In genomic region chr9:20887191-20887590, GRCm38 (mm10) we compare ENCODE assay signal across 8 mouse cellular contexts. TPM values are rescaled to one million over a fixed set of nuclear protein-coding genes. Genes with fewer than 3 reads are reported as not detected.
DNase-seq lines count a peak whose midpoint lies in the region; ATAC-seq and TF ChIP-seq lines count a peak whose summit lies in the region.

No protein-coding gene starts in this region.

- 90% methylated on average over 6 of the region's 6 CpGs for WGBS in heart, embryonic 16.5 days
- WGBS in forebrain, embryonic 13.5 days, result 87% methylated on average over 6 of the region's 6 CpGs
- WGBS in liver, embryonic 15.5 days (ENCODE audit: insufficient replicate concordance), result 83% methylated on average over 6 of the region's 6 CpGs

- peak overlapping the region; percentile 92; the same call in 1 of the 2 replicates for H3K4me2 ChIP-seq in heart, embryonic 16.5 days (ENCODE audit: low read depth, low read length)
- peak overlapping the region; percentile 94 for H3K4me2 ChIP-seq in forebrain, embryonic 13.5 days
- H3K4me2 ChIP-seq in liver, embryonic 15.5 days, result peak overlapping the region; percentile 89

- ATAC-seq in heart, embryonic 16.5 days (replicated peaks; ENCODE audit: extremely low read depth, insufficient read depth, low FRiP score), result no peak
- ATAC-seq in forebrain, embryonic 13.5 days, result no peak
- no peak for ATAC-seq in liver, embryonic 15.5 days (ENCODE audit: insufficient read depth)

- H3K9ac ChIP-seq in heart, embryonic 16.5 days (ENCODE audit: low read length), result no peak overlapping the region
- peak overlapping the region; percentile 53 for H3K9ac ChIP-seq in ES-Bruce4 (ENCODE audit: low read depth, poor library complexity, severe bottlenecking)
- H3K9ac ChIP-seq in forebrain, embryonic 13.5 days, result no peak overlapping the region
- no peak overlapping the region for H3K9ac ChIP-seq in liver, embryonic 15.5 days

- H3K4me3 ChIP-seq in heart, embryonic 16.5 days (ENCODE audit: low read length), result no peak overlapping the region; the same call in 1 of the 2 replicates
- peak overlapping the region; percentile 25; the same call in 1 of the 2 replicates for H3K4me3 ChIP-seq in ES-Bruce4 (ENCODE audit: low read depth, low read length)
- H3K4me3 ChIP-seq in forebrain, embryonic 13.5 days, result no peak overlapping the region; the same call in 1 of the 2 replicates
- peak overlapping the region; percentile 82; the same call in 1 of the 2 replicates for H3K4me3 ChIP-seq in liver, embryonic 15.5 days (replicated peaks)

- intact Hi-C loops in heart, postnatal 14 days (cut with DNase I), result no loop called here

- TF ChIP-seq CTCF in ES-Bruce4 (IDR thresholded peaks at IDR 0.05; ENCODE audit: low read depth, low read length), result no peak

- peak overlapping the region; percentile 93 for H3K27ac ChIP-seq in heart, embryonic 16.5 days (ENCODE audit: low read length)
- H3K27ac ChIP-seq in ES-Bruce4 (ENCODE audit: insufficient read depth, low read length), result no peak overlapping the region
- H3K27ac ChIP-seq in forebrain, embryonic 13.5 days, result peak overlapping the region; percentile 57
- no peak overlapping the region for H3K27ac ChIP-seq in liver, embryonic 15.5 days (replicated peaks)

- no peaks in the 10 kb centered on the region for H3K27me3 ChIP-seq in heart, embryonic 16.5 days (ENCODE audit: control insufficient read depth, insufficient read depth, low read length)
- no peaks in the 10 kb centered on the region for H3K27me3 ChIP-seq in ES-Bruce4 (ENCODE audit: control insufficient read depth, insufficient read depth, low read length, poor library complexity, severe bottlenecking)
- H3K27me3 ChIP-seq in forebrain, embryonic 13.5 days, result no peaks in the 10 kb centered on the region
- H3K27me3 ChIP-seq in liver, embryonic 15.5 days, result no peaks in the 10 kb centered on the region

- DNase-seq in heart, postnatal 14 days, result no peak
- no peak for DNase-seq in adrenal gland, adult 8-10 months
- no peak for DNase-seq in cerebellum, adult 9-10 months
- DNase-seq in cerebellum, adult 18-20 months, result no peak

- TF ChIP-seq EP300 in ES-Bruce4 (IDR thresholded peaks at IDR 0.05; ENCODE audit: insufficient read depth, low read depth, low read length), result no peak

- peaks cover 21% of the 10 kb centered on the region for H3K36me3 ChIP-seq in heart, embryonic 16.5 days (ENCODE audit: control insufficient read depth, insufficient read depth)
- peaks cover 31% of the 10 kb centered on the region for H3K36me3 ChIP-seq in ES-Bruce4 (ENCODE audit: control insufficient read depth, insufficient read depth, low read length, poor library complexity, severe bottlenecking)
- peaks cover 30% of the 10 kb centered on the region for H3K36me3 ChIP-seq in forebrain, embryonic 13.5 days (ENCODE audit: poor library complexity, severe bottlenecking)
- H3K36me3 ChIP-seq in liver, embryonic 15.5 days (replicated peaks), result peaks cover 31% of the 10 kb centered on the region

- no peaks in the 10 kb centered on the region for H3K9me3 ChIP-seq in heart, embryonic 16.5 days (replicated peaks; ENCODE audit: control insufficient read depth, low read length)
- 0 out of 2 replicates have a peak, but pooled peaks cover 7% of the 10 kb centered on the region for H3K9me3 ChIP-seq in ES-Bruce4 (replicated peaks; ENCODE audit: control insufficient read depth, insufficient read depth, low read length, poor library complexity, severe bottlenecking)
- H3K9me3 ChIP-seq in forebrain, embryonic 13.5 days (replicated peaks), result no peaks in the 10 kb centered on the region
- no peaks in the 10 kb centered on the region for H3K9me3 ChIP-seq in liver, embryonic 15.5 days (replicated peaks)

- H3K4me1 ChIP-seq in heart, embryonic 16.5 days (ENCODE audit: control insufficient read depth, insufficient read depth, low read length), result peaks cover 5% of the 10 kb centered on the region
- peaks cover 3% of the 10 kb centered on the region for H3K4me1 ChIP-seq in ES-Bruce4 (ENCODE audit: control insufficient read depth, insufficient read depth, low read length)
- peaks cover 17% of the 10 kb centered on the region for H3K4me1 ChIP-seq in forebrain, embryonic 13.5 days
- H3K4me1 ChIP-seq in liver, embryonic 15.5 days (replicated peaks), result peaks cover 42% of the 10 kb centered on the region

- TF ChIP-seq POLR2A in ES-Bruce4 (IDR thresholded peaks at IDR 0.05; ENCODE audit: insufficient read depth, low read length), result no peak

RNA-seq across cellular contexts. Expression of gene Ppan, which starts 0.8 kb away (rescaled TPM):
- 36.4 and 44.3 TPM in 2 replicates for polyA plus RNA-seq in heart, embryonic 16.5 days (2015; fragmentation: Nextera tagmentation; extraction: Ambion mirVana)
- total RNA-seq in heart, postnatal 14 days (2021), result 1 to 10 TPM; 7.2 to 9.3 TPM
- polyA plus RNA-seq in ES-Bruce4 (2011; ENCODE audit: insufficient read depth, insufficient read length, low read depth, missing spikeins), result 76.9 and 81.2 TPM in 2 replicates
- 57.7 and 65.2 TPM in 2 replicates for polyA plus RNA-seq in forebrain, embryonic 13.5 days (2015; fragmentation: Nextera tagmentation; extraction: Ambion mirVana)
- polyA plus RNA-seq in liver, embryonic 15.5 days (2015; fragmentation: Nextera tagmentation; extraction: Ambion mirVana), result 55.0 and 61.3 TPM in 2 replicates
- 10 to 100 TPM; 27.8 to 43.1 (median 35.8) TPM for total RNA-seq in adrenal gland, adult 8-10 months (2022)

RNA-seq across cellular contexts. Expression of gene Angptl6, which starts 7.7 kb away (rescaled TPM):
- polyA plus RNA-seq in heart, embryonic 16.5 days (2015; fragmentation: Nextera tagmentation; extraction: Ambion mirVana), result 3.8 and 4.0 TPM in 2 replicates
- total RNA-seq in heart, postnatal 14 days (2021), result 1 to 10 TPM; 1.9 TPM
- polyA plus RNA-seq in ES-Bruce4 (2011; ENCODE audit: insufficient read depth, insufficient read length, low read depth, missing spikeins), result 1.3 and 2.0 TPM in 2 replicates
- 8.5 and 11.1 TPM in 2 replicates for polyA plus RNA-seq in forebrain, embryonic 13.5 days (2015; fragmentation: Nextera tagmentation; extraction: Ambion mirVana)
- 9.1 and 10.6 TPM in 2 replicates for polyA plus RNA-seq in liver, embryonic 15.5 days (2015; fragmentation: Nextera tagmentation; extraction: Ambion mirVana)
- total RNA-seq in adrenal gland, adult 8-10 months (2022), result 1 to 10 TPM; 2.7 to 4.8 (median 3.2) TPM

RNA-seq across cellular contexts. Expression of gene Eif3g, which starts 11.2 kb away (rescaled TPM):
- polyA plus RNA-seq in heart, embryonic 16.5 days (2015; fragmentation: Nextera tagmentation; extraction: Ambion mirVana), result 208 and 209 TPM in 2 replicates
- 10 to 100 TPM; 93.5 to 99.7 TPM for total RNA-seq in heart, postnatal 14 days (2021)
- polyA plus RNA-seq in ES-Bruce4 (2011; ENCODE audit: insufficient read depth, insufficient read length, low read depth, missing spikeins), result 206 and 216 TPM in 2 replicates
- 327 and 332 TPM in 2 replicates for polyA plus RNA-seq in forebrain, embryonic 13.5 days (2015; fragmentation: Nextera tagmentation; extraction: Ambion mirVana)
- 178 and 180 TPM in 2 replicates for polyA plus RNA-seq in liver, embryonic 15.5 days (2015; fragmentation: Nextera tagmentation; extraction: Ambion mirVana)
- 100 to 1,000 TPM; 152 to 182 (median 170) TPM for total RNA-seq in adrenal gland, adult 8-10 months (2022)

RNA-seq across cellular contexts. Expression of gene A230050P20Rik, which starts 18.7 kb away (rescaled TPM):
- polyA plus RNA-seq in heart, embryonic 16.5 days (2015; fragmentation: Nextera tagmentation; extraction: Ambion mirVana), result 11.4 and 13.4 TPM in 2 replicates
- total RNA-seq in heart, postnatal 14 days (2021), result 1 to 10 TPM; 4.6 to 5.0 TPM
- 20.5 and 23.9 TPM in 2 replicates for polyA plus RNA-seq in ES-Bruce4 (2011; ENCODE audit: insufficient read depth, insufficient read length, low read depth, missing spikeins)
- polyA plus RNA-seq in forebrain, embryonic 13.5 days (2015; fragmentation: Nextera tagmentation; extraction: Ambion mirVana), result 1.1 and 1.2 TPM in 2 replicates
- 5.0 and 7.0 TPM in 2 replicates for polyA plus RNA-seq in liver, embryonic 15.5 days (2015; fragmentation: Nextera tagmentation; extraction: Ambion mirVana)
- 10 to 100 TPM; 17.8 to 48.3 (median 32.4) TPM for total RNA-seq in adrenal gland, adult 8-10 months (2022)

Comparison
In these comparisons a context has a peak if more than half of its experiments do, and no peak if none do; other contexts are left out.
1. H3K27ac ChIP-seq: peak in heart, embryonic 16.5 days (single experiment) and forebrain, embryonic 13.5 days (single experiment); none in ES-Bruce4 (single experiment) and liver, embryonic 15.5 days (single experiment).
2. H3K4me3 ChIP-seq: peak in ES-Bruce4 (single experiment) and liver, embryonic 15.5 days (single experiment); none in heart, embryonic 16.5 days (single experiment) and forebrain, embryonic 13.5 days (single experiment).
3. Peak in every context shown above with its lines, with median percentiles within 50 percentile points of each other: H3K4me2 ChIP-seq.